Mouse (Mus musculus) heart, embryonic 12.5 days (tissue): ENCODE measurements around the gene Zfp800. TPM values are rescaled to one million over a fixed set of nuclear protein-coding genes. Genes with fewer than 3 reads are reported as not detected.

ENCODE experiments used
- ATAC-seq: fragments of 200-750 bp; cut with Nextera tagmentation; 2 replicates; pipeline ENCODE4 v1.8.0; 2017; ENCODE audit warnings: moderate TSS enrichment, moderate library complexity; ENCODE audit not compliant: insufficient number of reproducible peaks, low FRiP score
- H3K27ac ChIP-seq: fragments of 300-500 bp; sonication (generic); 2 replicates; pipeline ENCODE4 v1.5.1; 2016; ENCODE audit warnings: mild to moderate bottlenecking, moderate library complexity; ENCODE audit not compliant: poor library complexity, severe bottlenecking
- H3K27me3 ChIP-seq: fragments of 300-500 bp; sonication (generic); replicated peaks from 2 replicates; pipeline ENCODE4 v1.6.1; 2016; ENCODE audit warnings: mild to moderate bottlenecking, moderate library complexity
- H3K36me3 ChIP-seq: fragments of 300-500 bp; sonication (generic); 2 replicates; pipeline ENCODE4 v1.6.1; 2016; ENCODE audit warnings: mild to moderate bottlenecking, moderate library complexity
- H3K4me1 ChIP-seq: fragments of 300-500 bp; sonication (generic); replicated peaks from 2 replicates; pipeline ENCODE4 v1.6.1; 2016; ENCODE audit warnings: mild to moderate bottlenecking
- H3K4me2 ChIP-seq: fragments of 300-500 bp; sonication (generic); 2 replicates; pipeline ENCODE4 v1.6.1; 2016; ENCODE audit warnings: mild to moderate bottlenecking, moderate library complexity
- H3K4me3 ChIP-seq: fragments of 300-500 bp; sonication (generic); 2 replicates; pipeline ENCODE4 v1.5.1; 2016; ENCODE audit warnings: mild to moderate bottlenecking
- H3K9ac ChIP-seq: fragments of 300-500 bp; sonication (generic); 2 replicates; pipeline ENCODE4 v1.6.1; 2016; ENCODE audit warnings: mild to moderate bottlenecking, moderate library complexity
- H3K9me3 ChIP-seq: fragments of 300-500 bp; sonication (generic); replicated peaks from 2 replicates; pipeline ENCODE4 v1.6.1; 2016; ENCODE audit warnings: mild to moderate bottlenecking, moderate library complexity
- WGBS: fragments of 180-500 bp; shearing (Covaris S2); methylation state at CpG from one replicate; pipeline ENCODE4 v1.1.7; 2016; 5-methylcytosine and 5-hydroxymethylcytosine counted together
- polyA plus RNA-seq: library from polyadenylated mRNA; unstranded; fragments of >200 nt; fragmentation: Nextera tagmentation; extraction: Ambion mirVana; gene quantifications from 2 replicates; pipeline ENCODE4 v1.2.1, GENCODE M21; 2016

Zfp800 gene
- polyA plus RNA-seq, 1 experiment from 2014 or later, result 16.8 TPM

GRCm38 (mm10) chr6:28339410-28339809 is 58.4 kb downstream of the Zfp800 start:
- H3K27ac ChIP-seq, result no peak overlapping the region
- H3K27me3 ChIP-seq, result no peaks in the 10 kb centered on the region
- H3K9ac ChIP-seq, result no peak overlapping the region
- H3K4me1 ChIP-seq, result no peaks in the 10 kb centered on the region
- WGBS, result 84% methylated on average over 5 of the region's 5 CpGs
- no peak for ATAC-seq
- no peak overlapping the region for H3K4me2 ChIP-seq
- no peaks in the 10 kb centered on the region for H3K36me3 ChIP-seq
- H3K9me3 ChIP-seq, result no peaks in the 10 kb centered on the region
- H3K4me3 ChIP-seq, result no peak overlapping the region

- Histone ChIP-seq H3K9me3 (no peaks in the 10 kb centered on the region), H3K4me3 (no peak overlapping the region), H3K27ac (no peak overlapping the region), H3K36me3 (no peaks in the 10 kb centered on the region), H3K4me1 (no peaks in the 10 kb centered on the region), H3K9ac (no peak overlapping the region), H3K27me3 (no peaks in the 10 kb centered on the region), H3K4me2 (no peak overlapping the region)
- no peak for ATAC-seq
- 81% methylated on average over 5 of the region's 5 CpGs for WGBS
Observed at GRCm38 (mm10) chr6:28333696-28334095, 64.1 kb downstream of the Zfp800 start.

- H3K9me3 ChIP-seq, result no peaks in the 10 kb centered on the region
- H3K9ac ChIP-seq, result no peak overlapping the region
- no peak overlapping the region for H3K4me2 ChIP-seq
- H3K27ac ChIP-seq, result no peak overlapping the region
- H3K4me1 ChIP-seq, result no peaks in the 10 kb centered on the region
- H3K36me3 ChIP-seq, result no peaks in the 10 kb centered on the region
- no peaks in the 10 kb centered on the region for H3K27me3 ChIP-seq
- WGBS, result 79% methylated on average over 3 of the region's 3 CpGs
- H3K4me3 ChIP-seq, result no peak overlapping the region
- no peak for ATAC-seq
Observed at GRCm38 (mm10) chr6:28332546-28332945, 65.3 kb downstream of the Zfp800 start.

GRCm38 (mm10) chr6:28329815-28330214 is 68.0 kb downstream of the Zfp800 start:
- no peak overlapping the region for H3K9ac ChIP-seq
- H3K27me3 ChIP-seq, result no peaks in the 10 kb centered on the region
- no peaks in the 10 kb centered on the region; the same call in 1 of the 2 replicates for H3K9me3 ChIP-seq
- no peak for ATAC-seq
- no peak overlapping the region for H3K4me3 ChIP-seq
- H3K27ac ChIP-seq, result no peak overlapping the region
- 54% methylated on average over 6 of the region's 6 CpGs for WGBS
- H3K4me1 ChIP-seq, result no peaks in the 10 kb centered on the region
- no peaks in the 10 kb centered on the region for H3K36me3 ChIP-seq
- no peak overlapping the region for H3K4me2 ChIP-seq

- no peaks in the 10 kb centered on the region for H3K27me3 ChIP-seq
- H3K4me2 ChIP-seq, result no peak overlapping the region
- no peaks in the 10 kb centered on the region for H3K4me1 ChIP-seq
- H3K4me3 ChIP-seq, result no peak overlapping the region
- no peak overlapping the region for H3K27ac ChIP-seq
- no peaks in the 10 kb centered on the region for H3K36me3 ChIP-seq
- WGBS, result 61% methylated on average over 10 of the region's 10 CpGs
- ATAC-seq, result no peak
- H3K9me3 ChIP-seq, result no peaks in the 10 kb centered on the region; the same call in 1 of the 2 replicates
- H3K9ac ChIP-seq, result no peak overlapping the region
Observed at GRCm38 (mm10) chr6:28329002-28329596, 68.7 kb downstream of the Zfp800 start.

GRCm38 (mm10) chr6:28326720-28327119 is 71.1 kb downstream of the Zfp800 start:
- no peak overlapping the region for H3K4me2 ChIP-seq
- no peak overlapping the region for H3K27ac ChIP-seq
- 73% methylated on average over 3 of the region's 3 CpGs for WGBS
- no peak for ATAC-seq
- H3K9ac ChIP-seq, result no peak overlapping the region
- no peak overlapping the region for H3K4me3 ChIP-seq
- peaks cover 5% of the 10 kb centered on the region for H3K9me3 ChIP-seq
- H3K27me3 ChIP-seq, result no peaks in the 10 kb centered on the region
- H3K36me3 ChIP-seq, result no peaks in the 10 kb centered on the region
- H3K4me1 ChIP-seq, result no peaks in the 10 kb centered on the region

GRCm38 (mm10) chr6:28322399-28322798 is 75.4 kb downstream of the Zfp800 start:
- no peak for ATAC-seq
- no peak overlapping the region for H3K4me3 ChIP-seq
- H3K4me2 ChIP-seq, result no peak overlapping the region
- H3K9me3 ChIP-seq, result peaks cover 5% of the 10 kb centered on the region
- no peak overlapping the region for H3K27ac ChIP-seq
- 83% methylated on average over 7 of the region's 7 CpGs for WGBS
- no peaks in the 10 kb centered on the region for H3K27me3 ChIP-seq
- H3K9ac ChIP-seq, result no peak overlapping the region
- H3K4me1 ChIP-seq, result no peaks in the 10 kb centered on the region
- H3K36me3 ChIP-seq, result no peaks in the 10 kb centered on the region

GRCm38 (mm10) chr6:28319648-28320270 is 78.0 kb downstream of the Zfp800 start:
- WGBS, result 69% methylated on average over 13 of the region's 13 CpGs
- H3K27ac ChIP-seq, result no peak overlapping the region
- H3K4me3 ChIP-seq, result no peak overlapping the region
- no peaks in the 10 kb centered on the region for H3K36me3 ChIP-seq
- no peaks in the 10 kb centered on the region for H3K27me3 ChIP-seq
- no peak for ATAC-seq
- H3K4me1 ChIP-seq, result no peaks in the 10 kb centered on the region
- no peak overlapping the region for H3K9ac ChIP-seq
- peaks cover 5% of the 10 kb centered on the region for H3K9me3 ChIP-seq
- no peak overlapping the region for H3K4me2 ChIP-seq

- Histone ChIP-seq H3K27ac (no peak overlapping the region), H3K27me3 (no peaks in the 10 kb centered on the region), H3K36me3 (no peaks in the 10 kb centered on the region), H3K4me3 (no peak overlapping the region), H3K4me1 (no peaks in the 10 kb centered on the region), H3K9me3 (peaks cover 5% of the 10 kb centered on the region), H3K4me2 (no peak overlapping the region), H3K9ac (no peak overlapping the region)
- WGBS, result 79% methylated on average over 13 of the region's 13 CpGs
- ATAC-seq, result no peak
Observed at GRCm38 (mm10) chr6:28318820-28319573, 78.8 kb downstream of the Zfp800 start.

GRCm38 (mm10) chr6:28315208-28315607 is 82.6 kb downstream of the Zfp800 start:
- H3K27me3 ChIP-seq, result no peaks in the 10 kb centered on the region
- no peak overlapping the region for H3K27ac ChIP-seq
- H3K4me1 ChIP-seq, result no peaks in the 10 kb centered on the region
- ATAC-seq, result no peak
- H3K9me3 ChIP-seq, result no peaks in the 10 kb centered on the region
- H3K9ac ChIP-seq, result no peak overlapping the region
- H3K4me2 ChIP-seq, result no peak overlapping the region
- WGBS, result 80% methylated on average over 3 of the region's 3 CpGs
- H3K4me3 ChIP-seq, result no peak overlapping the region
- H3K36me3 ChIP-seq, result no peaks in the 10 kb centered on the region

- H3K9me3 ChIP-seq, result no peaks in the 10 kb centered on the region
- no peaks in the 10 kb centered on the region for H3K36me3 ChIP-seq
- ATAC-seq, result no peak
- no peak overlapping the region for H3K9ac ChIP-seq
- no peak overlapping the region for H3K4me2 ChIP-seq
- WGBS, result 66% methylated on average over 2 of the region's 2 CpGs
- H3K27ac ChIP-seq, result no peak overlapping the region
- no peaks in the 10 kb centered on the region for H3K27me3 ChIP-seq
- no peaks in the 10 kb centered on the region for H3K4me1 ChIP-seq
- H3K4me3 ChIP-seq, result no peak overlapping the region
Observed at GRCm38 (mm10) chr6:28312067-28312466, 85.7 kb downstream of the Zfp800 start.
